Mouse (Mus musculus) spleen, postnatal 36 days (tissue): Measurements from ENCODE around the gene Rundc3a.

Experiments used
- DNase-seq, 2 experiments: peaks; one replicate each; pipeline ENCODE4 v3.0.0; 2022; ENCODE audit warnings: low spot score in 2 of 2, mixed read lengths in 1 of 2

The Rundc3a gene

GRCm38 (mm10) chr11:102447497-102447896, 54.3 kb downstream of the Rundc3a start, which contains the start of gene Fam171a2:
Fam171a2 (minus strand) TSS chr11:102447682.
- peak in 1 of 2 experiments; percentile 36 for DNase-seq

GRCm38 (mm10) chr11:102448327-102448726, 55.1 kb downstream of the Rundc3a start:
- no peak for DNase-seq

GRCm38 (mm10) chr11:102449043-102450008, 56.1 kb downstream of the Rundc3a start:
- DNase-seq, result no peak
